Mouse (Mus musculus): ENCODE data around the gene Pdzd8. TPM values are rescaled to one million over a fixed set of nuclear protein-coding genes. Genes with fewer than 3 reads are reported as not detected.
A peak's percentile ranks its signal among the peaks of the same experiment; 100 is the strongest.

Pdzd8 gene
- total RNA-seq (2014; fragmentation: Nextera tagmentation), result 31.9 and 35.1 TPM in 2 replicates
- total RNA-seq (2017), result 35.5 and 41.3 TPM in 2 replicates

DNA sequence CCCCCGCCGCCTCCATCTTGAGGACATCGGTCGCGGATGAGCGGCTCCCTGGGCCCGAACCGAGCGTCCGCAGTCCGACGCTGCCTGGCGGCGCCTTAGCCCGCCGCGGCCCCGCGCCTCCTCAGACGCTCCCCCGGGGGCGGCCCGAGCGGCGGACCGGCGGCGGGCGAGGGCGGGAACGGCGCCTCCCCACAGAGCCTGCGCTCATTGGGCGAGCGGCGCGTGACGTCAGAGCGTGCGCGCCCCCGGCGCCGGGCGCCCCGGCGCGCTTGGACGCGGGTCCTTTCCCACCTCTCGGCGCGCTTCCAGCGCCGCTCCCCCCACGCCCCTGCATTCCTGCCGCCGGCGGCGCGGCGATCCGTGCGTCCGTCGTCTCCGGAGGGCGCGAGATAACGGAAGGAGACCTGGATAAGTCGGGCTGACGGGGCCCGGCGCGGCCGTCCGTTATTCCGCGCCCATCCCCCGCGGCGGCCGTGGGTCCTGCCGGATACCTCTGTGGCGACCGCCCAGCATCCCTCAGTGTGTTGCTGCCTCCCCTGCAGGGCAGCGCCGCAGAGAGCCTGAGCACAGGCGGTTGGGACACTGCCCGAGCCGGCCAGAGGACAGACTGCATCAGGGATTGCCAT, at the start of gene Pdzd8:
Gene Pdzd8, minus strand, starts transcription at position 123 of the 626 bp plus-strand sequence.
- ATAC-seq (replicated peaks; ENCODE audit: low FRiP score, low TSS enrichment, poor library complexity, severe bottlenecking), result peak; percentile 61

DNA sequence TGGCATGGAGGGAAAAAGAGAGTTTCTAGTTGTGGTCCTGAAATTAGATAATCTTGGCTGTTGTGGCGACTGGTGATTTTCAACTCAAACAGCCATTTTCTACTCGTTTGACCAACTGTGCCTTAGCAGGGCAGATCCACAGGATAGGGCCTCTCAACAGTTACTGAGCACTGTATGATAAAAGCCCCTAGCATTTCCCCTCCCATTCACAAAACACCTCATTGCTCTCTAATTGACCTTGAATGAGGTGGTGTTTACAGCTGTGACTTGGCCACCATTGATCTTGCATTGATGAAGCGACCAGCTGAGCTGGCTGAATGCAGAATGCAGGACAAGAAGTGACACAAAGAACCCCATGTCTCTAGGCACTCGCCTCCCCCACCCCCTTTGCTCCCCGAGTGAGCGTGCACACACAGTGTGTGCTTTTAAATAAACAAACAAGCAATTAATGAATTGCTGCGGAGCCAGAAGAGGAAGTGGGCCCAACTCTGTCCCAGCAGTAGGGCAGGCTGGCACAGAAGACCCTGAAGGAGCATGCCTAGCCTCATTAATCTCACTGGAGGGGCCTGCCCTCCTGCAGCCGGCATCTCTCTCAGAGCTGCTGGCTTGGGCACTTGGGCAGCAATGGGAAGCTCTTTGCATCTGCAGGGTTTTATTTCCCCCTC, 48.3 kb upstream of the Pdzd8 start:
- ATAC-seq (replicated peaks; ENCODE audit: low FRiP score, low TSS enrichment, poor library complexity, severe bottlenecking), result no peak

DNA sequence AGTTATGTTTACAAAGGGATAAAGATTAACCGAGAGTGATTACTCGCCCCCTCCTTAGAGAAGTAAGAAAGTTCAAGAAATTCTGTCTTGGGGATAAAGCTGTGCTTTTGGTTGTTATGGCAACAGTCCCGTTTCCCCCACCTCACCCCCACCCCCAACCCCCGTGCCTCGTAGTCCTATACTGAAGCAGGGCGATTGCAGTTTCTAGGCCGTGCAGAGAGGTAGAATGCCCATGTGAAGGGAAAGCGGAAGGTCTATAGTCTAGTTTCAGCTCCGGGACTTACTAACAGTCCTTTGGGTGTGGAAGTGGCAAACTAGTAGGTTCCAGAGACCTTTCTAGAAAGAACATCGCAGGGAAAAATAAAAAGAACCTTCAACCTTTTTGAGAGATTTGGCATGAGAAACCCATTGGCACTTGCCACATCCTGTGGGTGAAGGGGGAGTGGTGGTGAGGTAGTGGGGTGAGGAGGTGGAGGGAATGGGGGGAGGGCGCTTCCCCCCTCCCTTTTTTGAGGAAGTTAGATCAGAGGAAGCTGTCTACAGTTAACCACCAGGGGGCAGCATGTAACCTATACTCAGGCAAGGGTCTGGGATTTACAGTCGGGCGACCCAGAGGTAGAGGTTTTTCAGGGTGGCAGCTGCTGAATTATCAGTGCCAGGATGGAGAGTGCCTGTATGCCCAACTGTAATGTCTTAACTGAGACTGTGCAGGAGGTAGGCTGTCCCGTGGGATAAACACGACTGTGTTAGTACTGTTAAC, 43.4 kb upstream of the Pdzd8 start:
- peak; percentile 73 for ATAC-seq (replicated peaks; ENCODE audit: low FRiP score, low TSS enrichment, poor library complexity, severe bottlenecking)

DNA sequence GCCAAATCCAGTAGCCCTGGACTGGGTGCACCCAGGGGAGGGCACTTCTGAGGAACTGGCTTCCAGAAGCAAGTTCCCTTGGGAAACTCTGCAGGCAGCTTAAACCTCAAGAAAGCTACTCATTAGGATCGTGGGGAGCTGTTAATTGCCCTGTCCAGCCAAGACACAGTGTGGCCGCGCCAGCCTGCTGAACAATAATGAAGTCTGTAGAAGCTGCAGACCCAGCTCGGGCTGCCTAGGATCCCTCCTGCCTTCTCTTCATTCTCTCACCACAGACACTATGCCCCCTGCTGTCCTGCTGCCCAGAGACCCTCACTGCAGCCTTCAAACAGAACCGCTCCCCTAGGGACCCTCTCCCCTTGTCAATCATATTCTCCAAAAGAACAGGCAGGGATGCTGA, 42.8 kb upstream of the Pdzd8 start:
- no peak for ATAC-seq (replicated peaks; ENCODE audit: low FRiP score, low TSS enrichment, poor library complexity, severe bottlenecking)

DNA sequence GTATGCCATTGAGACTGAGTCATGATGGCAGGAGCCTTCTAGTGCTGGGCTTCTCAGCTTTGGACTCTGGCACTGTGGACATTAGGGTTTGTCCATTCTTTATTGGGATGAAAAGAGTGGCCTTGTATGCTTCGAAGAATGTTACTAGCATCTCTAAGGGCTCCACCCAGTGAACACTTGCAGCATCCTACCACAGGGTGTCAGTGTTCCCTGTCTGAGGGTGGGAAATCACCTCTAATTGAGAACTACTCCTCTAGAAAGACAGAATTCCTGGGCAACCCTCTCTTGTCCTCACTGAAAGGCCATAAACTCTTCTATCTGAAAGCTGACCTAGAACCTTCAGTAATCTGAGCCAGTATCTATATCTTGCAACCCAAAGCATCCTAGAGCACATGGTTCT, 41.6 kb upstream of the Pdzd8 start:
- 0 out of 2 replicates have a peak, but pooled peaks have one; percentile 60 for ATAC-seq (replicated peaks; ENCODE audit: low FRiP score, low TSS enrichment, poor library complexity, severe bottlenecking)

DNA sequence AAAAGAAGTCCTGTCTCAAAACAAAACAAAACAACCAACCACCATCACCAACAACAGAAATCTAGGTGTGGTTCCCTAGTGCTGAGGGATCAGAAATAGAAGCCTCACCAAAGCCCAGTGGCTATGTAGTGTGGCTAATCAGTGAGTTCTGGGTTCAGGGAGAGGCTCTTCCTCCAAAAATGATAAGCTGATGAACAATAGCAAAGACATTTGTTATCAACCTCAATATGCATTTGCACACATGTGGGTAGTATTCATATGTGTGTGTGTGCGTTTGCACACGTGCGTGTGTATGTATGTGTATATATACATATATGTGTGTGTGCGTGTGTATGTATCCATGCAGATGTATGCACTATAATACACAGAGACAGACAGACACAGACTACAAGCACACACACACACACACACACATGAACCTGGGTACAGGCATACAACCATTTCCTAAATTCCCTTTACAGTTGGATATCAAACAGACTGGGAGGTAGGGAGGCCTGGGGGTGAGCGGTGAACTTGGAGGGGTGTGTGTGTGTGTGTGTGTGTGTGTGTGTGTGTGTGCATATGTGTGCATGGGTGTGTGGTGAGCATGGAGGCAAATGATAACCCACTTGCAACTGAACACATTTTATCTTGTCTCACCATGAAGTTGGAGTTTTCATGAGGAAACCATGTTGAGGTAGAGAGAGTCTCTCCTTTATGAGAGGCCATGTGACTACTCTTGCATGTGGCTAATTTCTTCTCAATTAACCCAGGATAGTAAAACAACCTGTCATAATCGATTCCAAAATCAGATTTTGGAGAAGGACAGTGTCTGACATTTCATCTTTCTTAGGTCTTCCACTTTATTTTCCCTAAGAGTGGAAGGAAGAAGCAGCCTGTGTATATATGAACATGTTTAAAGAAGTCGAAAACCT, 39.3 kb upstream of the Pdzd8 start:
- no peak for ATAC-seq (replicated peaks; ENCODE audit: low FRiP score, low TSS enrichment, poor library complexity, severe bottlenecking)

DNA sequence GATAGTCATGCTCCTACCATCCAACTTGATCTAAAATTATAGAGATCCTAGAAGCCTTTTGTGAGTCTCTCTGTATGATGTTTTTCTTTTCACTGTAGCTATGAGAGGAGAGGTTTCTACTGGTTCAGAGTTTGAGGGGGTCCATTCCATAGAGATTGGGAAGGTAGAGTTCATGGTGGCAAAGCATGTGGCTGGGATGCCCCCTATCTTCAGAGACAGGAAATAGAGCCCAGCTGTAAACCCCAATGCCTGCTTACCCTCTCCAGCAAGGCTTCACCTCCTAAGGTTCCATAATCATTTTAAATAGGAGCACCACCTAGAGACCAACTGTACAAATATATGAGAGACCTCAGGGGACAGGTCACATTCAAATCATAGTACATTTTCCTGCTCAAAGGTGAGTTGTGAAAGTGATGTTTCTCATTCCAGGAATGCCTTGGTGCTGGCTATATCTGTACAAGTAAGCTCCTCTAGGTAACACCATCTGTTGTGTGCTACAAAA, 36.9 kb upstream of the Pdzd8 start:
- ATAC-seq (replicated peaks; ENCODE audit: low FRiP score, low TSS enrichment, poor library complexity, severe bottlenecking), result no peak

DNA sequence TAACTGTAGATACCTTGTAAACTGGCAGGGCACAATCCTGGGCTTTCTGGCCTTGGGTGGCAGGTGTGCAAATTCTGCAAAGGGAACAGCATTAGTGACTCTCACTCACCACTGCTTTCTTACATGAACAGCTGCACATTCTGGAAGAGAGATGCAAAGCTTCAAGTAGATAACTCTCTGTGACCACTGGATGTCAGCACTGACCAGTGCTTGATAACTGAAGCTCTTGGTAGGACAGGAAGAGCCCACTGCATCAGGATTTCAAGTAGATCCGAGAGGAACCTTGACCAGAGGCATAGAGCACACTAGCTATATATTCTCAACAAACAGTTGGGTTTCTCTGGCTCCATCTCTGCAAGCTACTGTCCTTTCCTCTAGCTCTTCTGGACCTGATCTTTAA, 34.4 kb upstream of the Pdzd8 start:
- no peak for ATAC-seq (replicated peaks; ENCODE audit: low FRiP score, low TSS enrichment, poor library complexity, severe bottlenecking)

DNA sequence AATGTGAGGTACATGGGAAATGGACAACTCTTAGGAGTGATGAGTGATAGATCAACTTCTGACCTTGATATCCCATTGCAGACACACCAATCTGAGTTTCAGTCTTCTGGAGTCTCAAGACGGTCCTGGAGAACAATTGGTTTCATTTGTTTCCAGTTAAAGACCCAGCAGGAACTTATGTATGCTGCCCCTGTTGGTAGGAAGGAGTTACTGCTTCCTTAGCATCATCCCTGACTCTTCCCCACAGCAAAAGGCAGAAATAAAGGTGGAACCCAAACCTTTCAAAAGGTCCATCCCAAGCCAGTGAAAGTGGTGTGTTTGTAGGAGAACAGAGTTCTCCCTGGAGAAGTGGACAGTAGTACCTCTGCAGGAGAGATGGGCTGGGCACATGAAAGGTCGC, 30.9 kb upstream of the Pdzd8 start:
- peak; percentile 77 for ATAC-seq (replicated peaks; ENCODE audit: low FRiP score, low TSS enrichment, poor library complexity, severe bottlenecking)

DNA sequence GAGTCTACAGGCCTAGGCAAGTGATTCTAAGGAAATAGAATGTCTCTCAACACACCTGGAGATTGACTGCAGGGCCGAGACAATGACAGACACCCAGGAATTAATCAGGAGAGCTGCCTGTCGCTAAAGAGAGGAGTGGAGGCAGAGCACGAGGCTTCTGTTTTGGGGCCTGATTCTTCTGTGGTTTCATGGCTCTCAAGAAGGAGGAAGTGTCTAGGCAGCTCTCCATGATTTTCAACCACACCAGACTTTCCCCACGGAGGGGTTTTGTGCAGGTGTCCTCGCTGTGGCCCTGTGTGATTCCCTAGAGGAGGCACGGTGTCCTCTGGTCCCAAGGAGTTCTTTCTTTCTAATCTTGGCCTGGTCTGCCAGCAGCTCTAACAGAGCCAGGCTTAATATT, 29.4 kb upstream of the Pdzd8 start:
- no peak for ATAC-seq (replicated peaks; ENCODE audit: low FRiP score, low TSS enrichment, poor library complexity, severe bottlenecking)

DNA sequence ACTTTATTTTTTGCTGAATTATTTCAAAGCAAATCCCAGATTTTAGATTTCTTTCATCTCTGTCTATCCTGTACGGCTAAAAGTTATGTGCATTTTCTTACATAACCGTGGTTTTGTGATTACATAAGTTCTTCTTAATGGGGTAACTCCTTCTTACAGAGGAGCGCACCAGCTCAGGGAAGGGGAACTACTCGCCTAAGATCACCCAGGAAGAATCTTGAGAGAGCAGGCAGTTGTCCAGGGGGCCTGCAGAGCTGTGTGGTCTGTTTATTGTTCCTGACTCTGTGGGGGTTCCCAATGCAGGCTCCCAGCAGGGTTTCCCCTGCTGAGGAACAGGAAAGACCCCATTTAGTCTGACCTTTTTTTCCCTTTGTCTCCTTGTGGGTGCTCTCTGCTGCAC, 27.3 kb upstream of the Pdzd8 start:
- no peak for ATAC-seq (replicated peaks; ENCODE audit: low FRiP score, low TSS enrichment, poor library complexity, severe bottlenecking)

DNA sequence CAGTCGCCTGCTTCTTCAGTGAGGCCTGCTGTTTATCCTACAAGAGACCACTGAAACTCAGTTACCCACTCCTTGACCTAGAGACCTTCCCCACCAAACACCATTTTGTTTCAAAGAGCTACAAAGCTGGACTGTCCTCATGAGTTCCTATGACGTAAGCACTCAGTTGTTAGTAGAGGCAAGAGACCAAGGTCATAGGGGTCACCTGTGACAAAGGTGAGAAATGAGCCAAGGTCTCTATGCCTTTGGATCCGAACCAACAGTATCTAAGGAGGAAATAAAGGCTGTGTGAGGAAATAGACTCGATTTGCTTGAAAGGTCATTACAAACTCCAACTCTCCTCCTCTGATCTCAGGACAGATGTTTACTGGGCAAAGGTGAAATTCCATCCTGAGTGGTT, 25.4 kb upstream of the Pdzd8 start:
- no peak for ATAC-seq (replicated peaks; ENCODE audit: low FRiP score, low TSS enrichment, poor library complexity, severe bottlenecking)

DNA sequence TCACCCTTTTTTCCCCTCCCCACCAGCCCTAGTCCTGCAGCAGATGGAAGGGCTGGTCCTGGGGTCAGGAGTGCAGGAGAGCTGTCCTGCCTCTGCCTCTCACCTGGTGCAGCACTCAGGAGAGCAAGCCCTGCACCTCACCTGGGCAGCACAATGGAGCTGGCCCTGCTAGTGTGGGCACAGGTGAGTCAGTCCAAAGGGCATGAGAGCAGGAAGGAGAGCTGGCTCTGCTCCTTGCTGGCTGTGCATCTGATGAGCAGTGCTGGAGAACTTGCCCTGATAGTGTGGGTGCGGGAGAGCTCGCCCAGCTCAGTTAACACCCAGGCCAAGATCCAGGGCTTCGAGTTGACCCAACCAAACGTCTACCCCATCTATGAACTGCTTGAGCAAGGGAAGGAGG, 22.3 kb upstream of the Pdzd8 start:
- no peak for ATAC-seq (replicated peaks; ENCODE audit: low FRiP score, low TSS enrichment, poor library complexity, severe bottlenecking)

DNA sequence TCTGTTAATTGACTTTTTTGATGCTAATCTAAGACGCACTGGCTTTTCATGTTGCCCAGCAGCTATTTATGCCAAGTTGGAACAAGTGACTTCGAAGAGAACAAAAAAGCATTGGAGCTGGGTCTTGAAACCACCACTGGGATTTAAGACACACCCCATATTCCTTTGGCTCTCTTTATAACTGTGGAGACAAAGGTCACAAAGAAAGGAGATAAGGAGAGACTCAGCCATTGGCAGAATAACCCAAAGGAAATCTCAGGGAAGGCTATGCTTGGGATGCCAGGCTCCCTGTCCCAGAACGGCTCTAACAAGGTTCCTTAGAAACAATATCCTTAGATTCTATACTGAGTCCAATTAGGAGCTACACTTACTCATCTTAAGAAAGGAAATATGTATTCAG, 21.1 kb upstream of the Pdzd8 start:
- no peak for ATAC-seq (replicated peaks; ENCODE audit: low FRiP score, low TSS enrichment, poor library complexity, severe bottlenecking)

DNA sequence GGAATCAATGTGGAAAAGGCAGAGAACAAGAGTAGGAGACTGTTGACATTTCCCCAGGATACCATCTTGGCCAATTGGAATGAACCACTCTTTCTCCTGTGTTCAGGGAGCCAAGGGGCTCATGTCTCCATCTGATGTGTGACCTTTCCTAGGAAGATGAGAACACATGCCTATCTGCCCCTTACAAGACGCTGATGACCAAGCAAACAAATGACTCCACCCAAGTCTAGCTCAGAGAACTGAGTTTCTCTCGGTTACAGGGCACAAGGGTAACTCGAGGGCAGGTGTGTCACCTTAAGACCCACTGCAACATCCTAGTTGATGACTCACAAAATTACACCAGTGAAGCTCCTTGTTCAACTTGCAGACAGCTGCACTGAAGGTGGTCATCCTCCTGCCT, 18.1 kb upstream of the Pdzd8 start:
- ATAC-seq (replicated peaks; ENCODE audit: low FRiP score, low TSS enrichment, poor library complexity, severe bottlenecking), result no peak

DNA sequence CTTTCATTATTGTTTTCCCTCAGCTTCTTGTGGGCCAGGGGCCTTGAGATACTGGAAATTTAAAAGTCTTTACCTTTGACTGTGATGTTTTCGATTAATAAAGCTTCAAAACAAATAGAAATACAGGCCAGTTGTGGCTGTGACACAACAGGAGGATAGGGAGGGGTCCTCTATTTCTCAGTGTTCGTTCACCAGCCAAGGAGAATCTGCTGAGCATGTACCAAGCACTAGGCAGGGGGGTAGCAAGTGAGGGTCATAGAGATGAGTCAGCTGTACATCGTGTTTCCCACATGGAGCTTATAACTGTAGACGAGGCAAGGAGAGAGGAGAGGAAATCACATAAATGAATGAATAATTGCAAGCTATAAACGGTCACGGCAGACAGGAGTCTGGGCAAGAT, 17.1 kb upstream of the Pdzd8 start:
- no peak for ATAC-seq (replicated peaks; ENCODE audit: low FRiP score, low TSS enrichment, poor library complexity, severe bottlenecking)

DNA sequence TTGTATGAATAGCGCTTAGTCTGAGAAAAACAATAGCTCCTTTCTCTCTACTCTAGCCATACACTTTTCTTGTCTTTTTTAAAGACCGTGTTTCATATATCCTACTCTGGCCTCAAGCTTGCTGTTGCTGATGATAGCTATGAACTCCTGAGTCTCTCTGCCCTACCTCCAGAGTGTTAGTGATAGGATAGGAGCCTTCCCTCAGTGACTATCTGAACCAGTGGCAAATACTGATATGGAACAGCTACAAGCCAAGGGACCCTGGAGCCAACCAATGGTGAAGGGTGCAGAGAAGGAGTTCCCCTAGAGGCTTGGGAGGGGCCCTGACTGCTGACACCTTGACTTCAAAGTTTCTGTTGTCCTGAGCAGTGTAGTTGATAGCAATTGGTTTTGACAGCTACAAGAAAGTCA, 14.9 kb upstream of the Pdzd8 start:
- ATAC-seq (replicated peaks; ENCODE audit: low FRiP score, low TSS enrichment, poor library complexity, severe bottlenecking), result peak; percentile 93

DNA sequence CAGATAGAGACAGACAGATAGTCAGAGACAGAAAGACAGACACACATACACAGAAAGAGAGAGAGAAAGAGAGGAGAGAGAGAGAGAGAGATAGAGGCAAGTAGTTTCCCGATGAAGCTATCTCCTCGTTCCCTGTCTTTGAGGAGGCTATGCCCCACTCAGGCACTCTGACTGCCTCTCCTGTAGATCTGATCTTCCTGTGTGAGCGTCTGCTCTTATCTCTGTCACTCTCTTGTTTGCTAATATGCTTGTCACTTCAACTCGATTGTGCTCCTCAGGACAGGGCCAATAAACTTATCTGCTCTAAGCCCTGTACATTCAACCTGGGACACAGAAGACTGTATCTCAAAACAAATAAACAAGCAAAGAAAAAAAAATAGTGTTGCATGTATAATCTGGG, 13.6 kb upstream of the Pdzd8 start:
- ATAC-seq (replicated peaks; ENCODE audit: low FRiP score, low TSS enrichment, poor library complexity, severe bottlenecking), result peak; percentile 23

DNA sequence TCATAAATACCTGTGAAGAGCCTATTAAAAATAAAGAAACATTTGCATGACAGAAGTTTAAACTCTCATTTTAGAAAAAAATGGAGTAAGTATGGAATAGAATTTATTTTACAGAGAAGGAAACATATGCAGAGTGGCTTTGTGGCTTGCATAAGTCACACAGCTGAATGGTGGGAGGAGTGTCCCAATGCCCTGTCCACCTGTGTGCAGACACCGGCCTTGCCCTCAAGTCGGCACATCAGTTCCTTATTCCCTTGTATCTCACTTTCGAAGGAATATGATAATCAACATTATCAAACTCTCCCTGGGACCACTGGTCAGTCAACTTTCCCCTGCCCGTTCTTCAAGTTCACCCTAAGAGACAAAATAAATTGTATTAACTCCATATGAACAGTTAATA, 12.3 kb upstream of the Pdzd8 start:
- no peak for ATAC-seq (replicated peaks; ENCODE audit: low FRiP score, low TSS enrichment, poor library complexity, severe bottlenecking)

Measured in megakaryocyte-erythroid progenitor cell, adult 5-6 weeks (primary cell).